Mouse (Mus musculus): Measurements from ENCODE around the gene Atxn2l. TPM values are rescaled to one million over a fixed set of nuclear protein-coding genes. Genes with fewer than 3 reads are reported as not detected.

Atxn2l gene
- polyA plus RNA-seq, 1 experiment from 2014 or later, result 113 TPM

DNA sequence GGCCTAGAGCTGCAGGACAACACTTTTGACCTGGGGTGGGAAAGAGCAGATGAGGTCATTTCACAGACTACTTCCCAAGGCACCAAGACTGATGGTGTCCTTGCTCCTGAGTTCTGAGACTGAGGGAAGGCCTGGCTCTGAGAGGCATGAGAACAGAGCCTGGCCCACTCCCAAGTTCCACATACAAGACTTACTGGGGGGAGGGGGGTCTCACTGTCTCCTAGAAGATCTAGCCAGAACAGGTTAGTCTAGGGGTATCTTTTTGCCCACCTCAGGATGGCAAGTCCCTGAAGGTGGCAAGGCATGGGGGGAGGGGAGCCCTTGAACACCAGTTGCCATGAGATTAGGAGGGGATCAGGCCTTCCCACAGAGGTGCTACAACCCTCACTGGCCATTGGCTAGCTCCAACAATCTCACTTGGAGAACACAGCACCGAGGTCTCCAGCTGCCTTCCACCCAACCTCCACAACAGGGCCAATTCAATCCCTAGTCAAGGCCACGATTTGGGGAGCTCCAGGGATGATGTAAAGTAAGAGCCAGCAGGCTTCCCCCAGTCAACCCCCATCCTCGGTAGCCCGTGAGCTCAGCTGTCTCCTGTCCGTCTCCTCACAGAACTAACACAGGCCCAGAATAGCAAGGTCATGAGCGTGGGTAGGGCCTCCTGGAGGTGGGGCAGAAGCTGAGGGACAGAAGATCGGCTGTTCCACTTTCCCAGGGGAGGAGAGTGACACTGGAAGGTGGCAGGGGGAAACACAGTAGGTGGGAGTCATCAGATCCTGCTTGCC is 37.8 kb downstream of the Atxn2l start:
- ChIA-PET CTCF (interaction anchor here (1.0 kb wide), 1 partner anchor 35 kb away, joined by 3 read pairs; no protein-coding TSS in a partner anchor), POLR2A (interaction anchor here (2.6 kb wide), 1 partner anchor 9 kb away, joined by 10 read pairs; the partner anchor contains the start of gene Sh2b1)
- no peak for DNase-seq (ENCODE audit: low read depth, low spot score)
- H3K27me3 ChIP-seq, result no peaks in the 10 kb centered on the region
- no peak for TF ChIP-seq CTCF (IDR thresholded peaks at IDR 0.05)
- no peak for ATAC-seq
- in situ Hi-C loops (cut with MboI; ENCODE audit: low pct_unique_long_range_greater_than_20kb), result no loop called here

- no peaks in the 10 kb centered on the region for H3K27me3 ChIP-seq
- CTCF ChIA-PET, result no interaction called here
- no peak for TF ChIP-seq CTCF (IDR thresholded peaks at IDR 0.05)
- DNase-seq (ENCODE audit: low read depth, low spot score) (no peak), ATAC-seq (no peak)
- in situ Hi-C loops (cut with MboI; ENCODE audit: low pct_unique_long_range_greater_than_20kb), result no loop called here
- POLR2A ChIA-PET, result interaction anchor here (2.6 kb wide), 1 partner anchor 10 kb away, joined by 10 read pairs; the partner anchor contains the start of gene Sh2b1
Measured at GRCm38 (mm10) chr7:126464836-126465235, 38.4 kb downstream of the Atxn2l start.

DNA sequence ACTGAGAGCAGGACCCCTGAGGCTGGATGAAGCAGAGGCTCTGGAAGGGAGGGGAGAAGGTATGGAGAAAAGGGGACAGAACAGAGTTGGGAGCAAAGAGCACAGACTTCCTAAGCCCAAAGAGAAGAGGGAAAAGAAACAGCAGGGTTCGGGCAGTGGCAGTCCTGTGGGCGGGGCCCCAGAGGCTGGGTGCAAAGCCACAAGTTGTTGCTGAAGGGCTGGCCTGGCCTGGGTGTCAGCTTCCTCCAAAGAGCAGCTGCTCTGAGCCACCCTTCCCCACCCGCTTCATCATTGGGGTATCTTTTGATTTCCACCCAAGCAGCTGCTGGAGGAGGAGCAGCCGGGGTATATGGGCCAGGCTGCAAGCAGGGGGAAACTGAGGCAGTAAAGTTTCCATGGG is 39.1 kb downstream of the Atxn2l start:
- no peak for TF ChIP-seq CTCF (IDR thresholded peaks at IDR 0.05)

DNA sequence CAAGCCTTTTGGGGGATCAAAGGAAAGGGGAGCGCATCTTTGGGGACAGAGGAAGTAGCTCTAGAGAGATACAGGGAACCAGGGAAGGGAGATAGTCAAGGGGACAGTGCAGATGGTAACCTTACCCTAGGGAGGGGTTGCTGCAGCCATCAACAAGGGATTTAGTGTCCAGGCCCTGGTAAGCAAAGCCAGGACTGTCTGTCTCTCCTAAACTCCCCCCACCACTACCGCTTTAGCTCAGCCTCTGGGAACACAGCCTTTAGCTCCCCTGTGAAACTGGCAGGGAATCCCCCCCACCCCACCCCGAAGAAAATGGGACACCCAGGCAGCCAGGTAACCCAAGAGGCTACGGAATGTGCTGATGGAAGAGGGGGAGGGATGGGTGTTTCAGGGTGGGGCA is 39.7 kb downstream of the Atxn2l start:
- in situ Hi-C loops (cut with MboI; ENCODE audit: low pct_unique_long_range_greater_than_20kb), result no loop called here
- DNase-seq (ENCODE audit: low read depth, low spot score), result no peak
- CTCF ChIA-PET, result no interaction called here
- no peak for TF ChIP-seq CTCF (IDR thresholded peaks at IDR 0.05)
- no peaks in the 10 kb centered on the region for H3K27me3 ChIP-seq
- POLR2A ChIA-PET, result no interaction called here
- ATAC-seq, result no peak

More for the DNA sequence above, 39.1 kb downstream of the Atxn2l start:
- ChIA-PET CTCF (no interaction called here), POLR2A (no interaction called here)
- DNase-seq (ENCODE audit: low read depth, low spot score), result no peak
- peak; percentile 18 for ATAC-seq
- no peaks in the 10 kb centered on the region for H3K27me3 ChIP-seq
- in situ Hi-C loops (cut with MboI; ENCODE audit: low pct_unique_long_range_greater_than_20kb), result no loop called here

DNA sequence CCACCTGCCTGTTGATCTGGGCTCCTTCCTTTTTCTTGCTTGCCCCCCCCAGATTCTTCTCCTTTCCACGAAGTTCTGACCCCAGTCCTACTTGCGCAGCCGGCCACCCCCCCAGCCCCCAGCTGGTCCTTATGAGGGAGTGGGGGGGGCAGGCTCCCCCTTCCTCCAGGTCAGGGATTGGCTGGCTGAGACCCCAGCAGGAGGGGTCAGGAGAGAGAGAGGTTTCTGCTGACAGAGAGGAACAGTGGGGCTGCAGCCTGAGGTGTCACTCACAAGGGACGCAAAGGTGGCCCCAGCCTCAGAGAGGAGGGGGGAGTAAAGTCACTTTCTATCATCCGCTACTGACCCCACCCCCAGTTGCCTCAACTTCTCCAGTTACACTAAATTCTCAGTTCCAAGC is 40.2 kb downstream of the Atxn2l start, which contains the start of gene Atp2a1:
TSS of gene Atp2a1 (minus strand) at position 105 of the 400 bp plus-strand sequence.
- DNase-seq (ENCODE audit: low read depth, low spot score) (no peak), ATAC-seq (no peak)
- H3K27me3 ChIP-seq, result no peaks in the 10 kb centered on the region
- ChIA-PET POLR2A (interaction anchor here (1.5 kb wide), 1 partner anchor 11 kb away, joined by 5 read pairs; no protein-coding TSS in a partner anchor), CTCF (interaction anchor here (1.5 kb wide), 1 partner anchor 27 kb away, joined by 3 read pairs; no protein-coding TSS in a partner anchor)
- no peak for TF ChIP-seq CTCF (IDR thresholded peaks at IDR 0.05)
- in situ Hi-C loops (cut with MboI; ENCODE audit: low pct_unique_long_range_greater_than_20kb), result no loop called here

DNA sequence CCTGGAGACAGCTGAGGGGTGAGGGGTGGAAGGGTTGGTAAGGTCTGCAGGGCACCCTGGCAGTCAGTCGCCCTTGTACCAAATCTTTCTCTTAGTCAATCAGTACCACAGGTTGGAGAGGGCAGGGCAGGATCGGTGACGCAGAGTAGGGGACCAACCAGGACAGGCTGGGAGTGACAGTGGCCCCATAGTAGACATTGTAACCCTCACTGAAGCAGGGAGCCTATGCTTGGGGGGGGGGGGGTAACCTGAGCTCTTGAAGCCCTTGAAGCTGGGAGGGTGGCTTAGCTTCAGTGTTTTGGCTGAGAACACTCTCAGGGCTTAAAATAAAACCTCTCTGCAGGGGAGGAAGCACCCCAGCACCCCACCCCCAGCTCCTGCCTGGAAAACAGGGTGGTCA is 41.6 kb downstream of the Atxn2l start:
- ChIA-PET CTCF (interaction anchor here (1.0 to 1.5 kb wide), 2 partner anchors 26 to 62 kb away, joined by 3 to 4 read pairs; no protein-coding TSS in a partner anchor), POLR2A (interaction anchor here (1.5 kb wide), 1 partner anchor 12 kb away, joined by 5 read pairs; no protein-coding TSS in a partner anchor)
- H3K27me3 ChIP-seq, result no peaks in the 10 kb centered on the region
- no peak for TF ChIP-seq CTCF (IDR thresholded peaks at IDR 0.05)
- in situ Hi-C loops (cut with MboI; ENCODE audit: low pct_unique_long_range_greater_than_20kb), result no loop called here
- no peak for ATAC-seq
- DNase-seq (ENCODE audit: low read depth, low spot score), result no peak

DNA sequence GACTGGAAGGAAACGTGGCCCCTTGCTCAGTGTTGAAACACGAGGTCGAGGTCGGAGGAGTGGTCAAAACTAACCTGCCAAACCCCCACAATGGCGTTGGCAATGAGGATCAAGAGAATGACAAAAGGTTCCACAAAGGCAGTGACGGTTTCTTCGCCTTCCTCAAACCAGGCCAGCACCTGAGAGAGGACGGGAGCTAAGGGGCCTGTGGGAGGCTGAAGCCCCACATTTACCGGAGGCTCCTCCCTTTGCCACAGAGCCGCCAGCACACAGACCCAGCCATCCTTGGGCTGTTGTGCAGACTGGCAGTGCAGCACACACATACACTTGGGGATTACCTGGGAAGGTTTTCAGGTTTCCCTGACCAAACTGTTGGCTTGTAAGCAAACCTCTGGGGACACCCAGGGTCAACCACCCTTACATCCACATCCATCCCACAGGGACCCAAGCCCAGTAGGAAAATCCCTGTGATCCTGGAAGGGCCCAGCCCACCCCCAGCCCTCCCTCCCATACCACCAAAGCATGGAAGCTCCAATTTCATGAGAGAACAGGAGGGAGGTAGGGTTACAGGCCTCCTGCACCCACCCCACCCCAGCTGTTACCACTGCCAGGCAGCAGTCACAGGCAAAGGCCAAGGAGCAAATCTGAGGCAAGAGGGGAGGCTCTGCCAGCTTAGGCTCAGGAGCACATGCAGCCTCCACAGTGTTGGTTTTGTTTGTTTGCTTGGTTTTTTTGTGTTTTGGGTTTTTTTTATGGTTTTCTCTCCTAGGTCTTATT is 42.4 kb downstream of the Atxn2l start:
- no peak for TF ChIP-seq CTCF (IDR thresholded peaks at IDR 0.05)
- DNase-seq (ENCODE audit: low read depth, low spot score) (no peak), ATAC-seq (no peak)
- H3K27me3 ChIP-seq, result no peaks in the 10 kb centered on the region
- ChIA-PET POLR2A (no interaction called here), CTCF (interaction anchor here (1.0 kb wide), 1 partner anchor 62 kb away, joined by 4 read pairs; no protein-coding TSS in a partner anchor)
- in situ Hi-C loops (cut with MboI; ENCODE audit: low pct_unique_long_range_greater_than_20kb), result no loop called here

DNA sequence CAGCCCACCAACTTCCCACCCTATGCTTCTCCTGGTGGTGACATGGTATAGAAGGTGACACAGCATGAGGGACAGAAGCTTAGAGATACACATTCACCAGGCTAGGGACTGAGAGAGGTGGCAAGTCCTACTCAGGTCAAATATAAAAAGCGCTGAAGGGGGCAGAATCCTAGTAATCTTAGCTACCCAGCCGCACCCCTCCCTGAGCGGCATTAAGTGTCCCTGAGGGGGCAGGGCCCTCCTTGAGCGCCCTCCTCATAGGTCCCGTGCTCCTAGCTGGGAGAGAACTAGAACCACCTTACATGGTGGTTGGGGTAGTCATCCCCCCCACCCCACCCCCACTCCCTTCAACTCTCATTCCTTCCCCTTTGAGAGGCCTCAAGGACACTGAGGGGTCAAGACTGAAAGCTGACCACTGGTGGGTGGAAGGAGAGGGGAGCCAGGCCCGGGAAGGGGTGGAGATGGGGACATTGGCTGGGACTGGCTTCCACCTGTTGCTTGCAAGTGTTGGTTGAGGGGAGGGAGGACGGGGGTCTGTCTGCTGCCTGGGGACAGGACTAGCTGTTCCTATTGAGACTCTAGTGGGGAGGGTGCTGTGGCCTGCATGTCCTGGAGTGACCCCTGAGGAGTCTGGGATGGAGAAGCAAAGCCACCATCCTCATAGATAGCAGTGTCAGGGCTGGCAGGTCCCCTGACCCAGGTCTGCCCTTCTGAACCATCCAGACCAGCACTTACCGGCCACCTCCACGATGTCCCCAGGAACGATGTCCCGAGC is 44.2 kb downstream of the Atxn2l start:
- no peak for TF ChIP-seq CTCF (IDR thresholded peaks at IDR 0.05)
- H3K27me3 ChIP-seq, result no peaks in the 10 kb centered on the region
- DNase-seq (ENCODE audit: low read depth, low spot score) (no peak), ATAC-seq (no peak)
- ChIA-PET CTCF (no interaction called here), POLR2A (no interaction called here)
- in situ Hi-C loops (cut with MboI; ENCODE audit: low pct_unique_long_range_greater_than_20kb), result no loop called here

GRCm38 (mm10) chr7:126458225-126458624 is 45.0 kb downstream of the Atxn2l start:
- TF ChIP-seq CTCF (IDR thresholded peaks at IDR 0.05), result no peak
- DNase-seq (ENCODE audit: low read depth, low spot score), result no peak
- ATAC-seq, result no peak
- CTCF ChIA-PET, result no interaction called here
- POLR2A ChIA-PET, result no interaction called here
- H3K27me3 ChIP-seq, result no peaks in the 10 kb centered on the region
- in situ Hi-C loops (cut with MboI; ENCODE audit: low pct_unique_long_range_greater_than_20kb), result no loop called here
